Mouse (Mus musculus): Measurements from ENCODE around the gene Slc4a8.

Gene Slc4a8

GRCm38 (mm10) chr15:100761419-100762185 lies at the start of gene Slc4a8:
Gene Slc4a8, plus strand, starts transcription at chr15:100761747.
- ATAC-seq (ENCODE audit: insufficient number of reproducible peaks, low FRiP score, low TSS enrichment): peak; percentile 93

GRCm38 (mm10) chr15:100714470-100714869 lies 47.1 kb upstream of the Slc4a8 start:
- ATAC-seq (ENCODE audit: insufficient number of reproducible peaks, low FRiP score, low TSS enrichment): no peak

GRCm38 (mm10) chr15:100715399-100715993 lies 46.1 kb upstream of the Slc4a8 start:
- no peak for ATAC-seq (ENCODE audit: insufficient number of reproducible peaks, low FRiP score, low TSS enrichment)

- no peak for ATAC-seq (ENCODE audit: insufficient number of reproducible peaks, low FRiP score, low TSS enrichment)
Observed at GRCm38 (mm10) chr15:100717933-100718332, 43.6 kb upstream of the Slc4a8 start.

- no peak for ATAC-seq (ENCODE audit: insufficient number of reproducible peaks, low FRiP score, low TSS enrichment)
Observed at GRCm38 (mm10) chr15:100718572-100718971, 43.0 kb upstream of the Slc4a8 start.

GRCm38 (mm10) chr15:100719217-100719616 lies 42.3 kb upstream of the Slc4a8 start:
- ATAC-seq (ENCODE audit: insufficient number of reproducible peaks, low FRiP score, low TSS enrichment): no peak

GRCm38 (mm10) chr15:100720066-100720465 lies 41.5 kb upstream of the Slc4a8 start:
- ATAC-seq (ENCODE audit: insufficient number of reproducible peaks, low FRiP score, low TSS enrichment): no peak

GRCm38 (mm10) chr15:100721445-100721844 lies 40.1 kb upstream of the Slc4a8 start:
- no peak for ATAC-seq (ENCODE audit: insufficient number of reproducible peaks, low FRiP score, low TSS enrichment)

- no peak for ATAC-seq (ENCODE audit: insufficient number of reproducible peaks, low FRiP score, low TSS enrichment)
Observed at GRCm38 (mm10) chr15:100722026-100722425, 39.5 kb upstream of the Slc4a8 start.

GRCm38 (mm10) chr15:100722564-100722963 lies 39.0 kb upstream of the Slc4a8 start:
- no peak for ATAC-seq (ENCODE audit: insufficient number of reproducible peaks, low FRiP score, low TSS enrichment)

GRCm38 (mm10) chr15:100723505-100723904 lies 38.0 kb upstream of the Slc4a8 start:
- ATAC-seq (ENCODE audit: insufficient number of reproducible peaks, low FRiP score, low TSS enrichment): no peak

GRCm38 (mm10) chr15:100726721-100727120 lies 34.8 kb upstream of the Slc4a8 start:
- ATAC-seq (ENCODE audit: insufficient number of reproducible peaks, low FRiP score, low TSS enrichment): no peak

GRCm38 (mm10) chr15:100727834-100728233 lies 33.7 kb upstream of the Slc4a8 start:
- ATAC-seq (ENCODE audit: insufficient number of reproducible peaks, low FRiP score, low TSS enrichment): no peak

- no peak for ATAC-seq (ENCODE audit: insufficient number of reproducible peaks, low FRiP score, low TSS enrichment)
Observed at GRCm38 (mm10) chr15:100728586-100728985, 33.0 kb upstream of the Slc4a8 start.

- no peak for ATAC-seq (ENCODE audit: insufficient number of reproducible peaks, low FRiP score, low TSS enrichment)
Observed at GRCm38 (mm10) chr15:100729281-100729985, 32.1 kb upstream of the Slc4a8 start, which contains the start of gene Galnt6. Gene Galnt6, minus strand, starts transcription at chr15:100729376.

GRCm38 (mm10) chr15:100731081-100731480 lies 30.5 kb upstream of the Slc4a8 start:
- ATAC-seq (ENCODE audit: insufficient number of reproducible peaks, low FRiP score, low TSS enrichment): no peak

GRCm38 (mm10) chr15:100732580-100732979 lies 29.0 kb upstream of the Slc4a8 start:
- no peak for ATAC-seq (ENCODE audit: insufficient number of reproducible peaks, low FRiP score, low TSS enrichment)

- no peak for ATAC-seq (ENCODE audit: insufficient number of reproducible peaks, low FRiP score, low TSS enrichment)
Observed at GRCm38 (mm10) chr15:100735095-100735952, 26.2 kb upstream of the Slc4a8 start.

- no peak for ATAC-seq (ENCODE audit: insufficient number of reproducible peaks, low FRiP score, low TSS enrichment)
Observed at GRCm38 (mm10) chr15:100735953-100736300, 25.6 kb upstream of the Slc4a8 start.

GRCm38 (mm10) chr15:100737667-100738066 lies 23.9 kb upstream of the Slc4a8 start:
- ATAC-seq (ENCODE audit: insufficient number of reproducible peaks, low FRiP score, low TSS enrichment): no peak

Measured in cerebellum, adult (tissue).